Mouse (Mus musculus) testis, adult 2 months (tissue): ENCODE data around the gene Lhx5. TPM values are rescaled to one million over a fixed set of nuclear protein-coding genes. Genes with fewer than 3 reads are reported as not detected.

ENCODE experiments used
- H3K27ac ChIP-seq: fragments of 200-500 bp; 2 replicates; pipeline ENCODE4 v1.5.1; 2012; ENCODE audit warnings: low read depth, low read length; ENCODE audit not compliant: control insufficient read depth, insufficient read depth
- H3K27me3 ChIP-seq: fragments of 200-500 bp; 2 replicates; pipeline ENCODE4 v1.6.1; 2012; ENCODE audit warnings: mild to moderate bottlenecking, low read length, moderate library complexity; ENCODE audit not compliant: control insufficient read depth, insufficient read depth
- H3K36me3 ChIP-seq: fragments of 200-500 bp; 2 replicates; pipeline ENCODE4 v1.6.1; 2012; ENCODE audit warnings: mild to moderate bottlenecking, low read length; ENCODE audit not compliant: control insufficient read depth, insufficient read depth
- H3K4me1 ChIP-seq: fragments of 200-500 bp; 2 replicates; pipeline ENCODE4 v1.6.1; 2012; ENCODE audit warnings: low read length; ENCODE audit not compliant: control insufficient read depth, insufficient read depth
- H3K4me3 ChIP-seq: fragments of 200-500 bp; 2 replicates; pipeline ENCODE4 v1.5.1; 2012; ENCODE audit warnings: low read depth, mild to moderate bottlenecking, low read length, moderate library complexity, mixed read lengths; ENCODE audit not compliant: control insufficient read depth
- CTCF ChIP-seq: fragments of 200-500 bp; IDR thresholded peaks from 2 replicates; pipeline ENCODE4 v1.5.1; 2012; ENCODE audit warnings: low read depth, mild to moderate bottlenecking, inconsistent platforms, low read length, moderate library complexity; ENCODE audit not compliant: control insufficient read depth, insufficient read depth, insufficient replicate concordance
- POLR2A ChIP-seq: fragments of 200-500 bp; IDR thresholded peaks from 2 replicates; pipeline ENCODE4 v1.6.1; 2012; ENCODE audit warnings: low read depth, mild to moderate bottlenecking, inconsistent platforms, low read length, moderate library complexity; ENCODE audit not compliant: control insufficient read depth
- polyA plus RNA-seq: library from polyadenylated mRNA; depleted of rRNA; stranded (reverse); fragments of >200 nt; gene quantifications from 2 replicates; pipeline ENCODE4 v1.2.3, GENCODE M21; 2012

Gene Lhx5
- polyA plus RNA-seq, 1 experiment = 0.14 TPM

DNA sequence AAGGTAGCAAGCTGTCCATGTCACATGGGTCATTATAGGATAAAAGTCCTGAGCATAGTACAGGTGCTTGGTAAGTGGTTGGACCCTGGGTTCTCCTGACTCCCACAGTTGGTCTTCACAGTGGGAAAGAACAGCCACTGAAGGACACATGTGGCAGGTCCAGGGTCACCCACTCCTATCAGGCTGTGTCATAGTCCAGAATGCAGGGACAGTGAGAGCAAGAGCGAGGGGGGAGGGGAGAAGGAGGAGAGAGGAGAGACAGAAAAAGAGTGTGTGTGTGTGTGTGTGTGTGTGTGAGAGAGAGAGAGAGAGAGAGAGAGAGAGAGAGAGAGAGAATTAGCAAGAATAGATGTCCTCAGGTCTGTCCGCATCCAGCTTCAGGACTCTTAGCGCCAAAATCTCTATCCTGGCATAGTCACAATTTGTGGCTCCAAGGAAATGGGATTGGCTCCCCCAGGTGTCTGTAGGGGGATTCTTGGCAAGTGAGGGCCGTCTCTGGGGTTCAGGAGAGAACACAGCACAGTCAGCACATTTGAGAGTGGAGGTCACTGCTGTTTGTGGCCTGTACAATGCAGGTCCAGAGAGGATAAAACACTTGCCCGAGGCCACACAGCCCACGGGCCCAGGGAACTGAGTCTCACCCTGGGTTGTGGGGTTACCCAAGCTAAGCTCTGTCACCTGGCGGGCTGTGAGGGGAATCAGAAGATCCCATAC is 25.5 kb downstream of the Lhx5 start:
- no peak for TF ChIP-seq CTCF
- no peak for TF ChIP-seq POLR2A
- peaks cover 13% of the 10 kb centered on the region for H3K4me1 ChIP-seq
- H3K27me3 ChIP-seq = no peaks in the 10 kb centered on the region
- no peak overlapping the region for H3K4me3 ChIP-seq
- no peaks in the 10 kb centered on the region for H3K36me3 ChIP-seq
- H3K27ac ChIP-seq = no peak overlapping the region

- no peaks in the 10 kb centered on the region for H3K36me3 ChIP-seq
- H3K4me1 ChIP-seq = peaks cover 13% of the 10 kb centered on the region
- no peak for TF ChIP-seq POLR2A
- peak; percentile 71; the same call in 1 of the 2 replicates for TF ChIP-seq CTCF
- H3K27ac ChIP-seq = no peak overlapping the region
- H3K4me3 ChIP-seq = no peak overlapping the region
- H3K27me3 ChIP-seq = no peaks in the 10 kb centered on the region
Observed at GRCm38 (mm10) chr5:120457628-120458027, 26.1 kb downstream of the Lhx5 start.

GRCm38 (mm10) chr5:120459133-120459532 is 27.6 kb downstream of the Lhx5 start:
- Histone ChIP-seq H3K36me3 (no peaks in the 10 kb centered on the region), H3K27me3 (no peaks in the 10 kb centered on the region)
- no peak for TF ChIP-seq POLR2A
- TF ChIP-seq CTCF = 0 out of 2 replicates have a peak, but pooled peaks have one; percentile 1

GRCm38 (mm10) chr5:120461902-120462301 is 30.4 kb downstream of the Lhx5 start:
- Histone ChIP-seq H3K27ac (no peak overlapping the region), H3K4me3 (no peak overlapping the region), H3K27me3 (no peaks in the 10 kb centered on the region), H3K4me1 (peaks cover 4% of the 10 kb centered on the region; the same call in 1 of the 2 replicates), H3K36me3 (no peaks in the 10 kb centered on the region)
- no peak for TF ChIP-seq POLR2A

More at GRCm38 (mm10) chr5:120459133-120459532, 27.6 kb downstream of the Lhx5 start:
- no peak overlapping the region for H3K27ac ChIP-seq
- no peak overlapping the region for H3K4me3 ChIP-seq
- H3K4me1 ChIP-seq = peaks cover 13% of the 10 kb centered on the region

DNA sequence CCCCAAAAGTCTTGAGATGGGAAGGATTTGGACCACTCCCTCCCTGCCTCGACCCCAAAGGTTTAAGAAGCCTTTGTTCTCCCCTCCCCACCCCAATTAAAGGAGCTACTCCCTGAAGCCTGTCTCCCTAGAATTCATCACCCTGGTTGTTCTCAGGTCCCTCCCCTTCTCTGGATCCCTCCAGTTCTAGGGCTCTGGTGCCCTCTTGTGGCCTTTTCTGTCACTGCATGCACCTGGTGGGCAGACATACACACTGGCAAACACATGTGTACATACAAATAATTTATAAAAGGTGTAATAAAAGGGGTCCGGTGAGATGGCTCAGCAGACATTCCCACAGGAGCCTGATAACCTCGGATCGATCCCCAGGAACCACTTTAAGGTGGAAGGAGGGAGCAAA is 32.8 kb downstream of the Lhx5 start:
- H3K27ac ChIP-seq = no peak overlapping the region
- H3K27me3 ChIP-seq = no peaks in the 10 kb centered on the region
- H3K4me1 ChIP-seq = no peaks in the 10 kb centered on the region
- H3K36me3 ChIP-seq = no peaks in the 10 kb centered on the region
- H3K4me3 ChIP-seq = no peak overlapping the region
- TF ChIP-seq POLR2A = no peak
- TF ChIP-seq CTCF = peak; percentile 65; the same call in 1 of the 2 replicates

- H3K4me3 ChIP-seq = no peak overlapping the region
Observed at GRCm38 (mm10) chr5:120465062-120465461, 33.6 kb downstream of the Lhx5 start.

GRCm38 (mm10) chr5:120465860-120466259 is 34.4 kb downstream of the Lhx5 start:
- TF ChIP-seq CTCF (no peak), POLR2A (no peak)
- Histone ChIP-seq H3K27me3 (no peaks in the 10 kb centered on the region), H3K4me1 (no peaks in the 10 kb centered on the region), H3K4me3 (no peak overlapping the region), H3K27ac (no peak overlapping the region), H3K36me3 (no peaks in the 10 kb centered on the region)

More at GRCm38 (mm10) chr5:120465062-120465461, 33.6 kb downstream of the Lhx5 start:
- TF ChIP-seq CTCF = peak; percentile 91
- TF ChIP-seq POLR2A = no peak
- H3K27me3 ChIP-seq = no peaks in the 10 kb centered on the region
- H3K27ac ChIP-seq = no peak overlapping the region
- H3K4me1 ChIP-seq = no peaks in the 10 kb centered on the region
- no peaks in the 10 kb centered on the region for H3K36me3 ChIP-seq
